Mouse (Mus musculus): ENCODE data around the gene B230217C12Rik. TPM values are rescaled to one million over a fixed set of nuclear protein-coding genes. Genes with fewer than 3 reads are reported as not detected.
"Not testable (repeated sequence)": the region's sequence is repeated elsewhere in the genome, so short reads cannot be mapped to it uniquely, and the experiment has no call there.

B230217C12Rik gene
- polyA plus RNA-seq, 1 experiment: not detected

GRCm38 (mm10) chr11:97865421-97865820 lies 24.8 kb downstream of the B230217C12Rik start:
- TF ChIP-seq CTCF (IDR thresholded peaks at IDR 0.05; ENCODE audit: insufficient read depth, low read depth, low read length) (no peak), POLR2A (IDR thresholded peaks at IDR 0.05; ENCODE audit: insufficient read depth, low read depth, low read length) (no peak)
- WGBS: 92% methylated on average over 5 of the region's 5 CpGs
- no peaks in the 10 kb centered on the region for H3K4me1 ChIP-seq (ENCODE audit: control insufficient read depth, insufficient read depth, low read length)
- H3K4me3 ChIP-seq (ENCODE audit: insufficient read depth, low read depth, low read length): no peak overlapping the region
- no peak overlapping the region for H3K27ac ChIP-seq (ENCODE audit: insufficient read depth, low read depth, low read length)

GRCm38 (mm10) chr11:97866091-97866888 lies 25.7 kb downstream of the B230217C12Rik start:
- no peak for TF ChIP-seq CTCF (IDR thresholded peaks at IDR 0.05; ENCODE audit: insufficient read depth, low read depth, low read length)
- no peak for TF ChIP-seq POLR2A (IDR thresholded peaks at IDR 0.05; ENCODE audit: insufficient read depth, low read depth, low read length)
- no peaks in the 10 kb centered on the region for H3K4me1 ChIP-seq (ENCODE audit: control insufficient read depth, insufficient read depth, low read length)
- 93% methylated on average over 3 of the region's 3 CpGs for WGBS
- no peak overlapping the region for H3K27ac ChIP-seq (ENCODE audit: insufficient read depth, low read depth, low read length)
- H3K4me3 ChIP-seq (ENCODE audit: insufficient read depth, low read depth, low read length): no peak overlapping the region

GRCm38 (mm10) chr11:97867591-97867990 lies 27.0 kb downstream of the B230217C12Rik start:
- Histone ChIP-seq H3K4me1 (ENCODE audit: control insufficient read depth, insufficient read depth, low read length) (no peaks in the 10 kb centered on the region), H3K27ac (ENCODE audit: insufficient read depth, low read depth, low read length) (no peak overlapping the region), H3K4me3 (ENCODE audit: insufficient read depth, low read depth, low read length) (no peak overlapping the region)
- TF ChIP-seq POLR2A (IDR thresholded peaks at IDR 0.05; ENCODE audit: insufficient read depth, low read depth, low read length) (no peak), CTCF (IDR thresholded peaks at IDR 0.05; ENCODE audit: insufficient read depth, low read depth, low read length) (no peak)
- WGBS: 86% methylated on average over 3 of the region's 3 CpGs

- 82% methylated on average over 5 of the region's 5 CpGs for WGBS
- H3K4me3 ChIP-seq (ENCODE audit: insufficient read depth, low read depth, low read length); H3K4me1 ChIP-seq (ENCODE audit: control insufficient read depth, insufficient read depth, low read length); H3K27ac ChIP-seq (ENCODE audit: insufficient read depth, low read depth, low read length): not testable (repeated sequence)
Observed at GRCm38 (mm10) chr11:97872378-97872777, 31.8 kb downstream of the B230217C12Rik start.

- H3K27ac ChIP-seq (ENCODE audit: insufficient read depth, low read depth, low read length): no peak overlapping the region
- H3K4me1 ChIP-seq (ENCODE audit: control insufficient read depth, insufficient read depth, low read length): no peaks in the 10 kb centered on the region
- WGBS: 80% methylated on average over 1 of the region's 1 CpGs
- no peak for TF ChIP-seq CTCF (IDR thresholded peaks at IDR 0.05; ENCODE audit: insufficient read depth, low read depth, low read length)
- no peak for TF ChIP-seq POLR2A (IDR thresholded peaks at IDR 0.05; ENCODE audit: insufficient read depth, low read depth, low read length)
- H3K4me3 ChIP-seq (ENCODE audit: insufficient read depth, low read depth, low read length): no peak overlapping the region
Observed at GRCm38 (mm10) chr11:97874396-97874795, 33.8 kb downstream of the B230217C12Rik start.

- Histone ChIP-seq H3K4me1 (ENCODE audit: control insufficient read depth, insufficient read depth, low read length) (no peaks in the 10 kb centered on the region), H3K4me3 (ENCODE audit: insufficient read depth, low read depth, low read length) (no peak overlapping the region), H3K27ac (ENCODE audit: insufficient read depth, low read depth, low read length) (no peak overlapping the region)
- TF ChIP-seq POLR2A (IDR thresholded peaks at IDR 0.05; ENCODE audit: insufficient read depth, low read depth, low read length) (no peak), CTCF (IDR thresholded peaks at IDR 0.05; ENCODE audit: insufficient read depth, low read depth, low read length) (no peak)
- WGBS: 90% methylated on average over 2 of the region's 2 CpGs
Observed at GRCm38 (mm10) chr11:97877341-97877740, 36.8 kb downstream of the B230217C12Rik start.

- Histone ChIP-seq H3K27ac (ENCODE audit: insufficient read depth, low read depth, low read length) (no peak overlapping the region), H3K4me3 (ENCODE audit: insufficient read depth, low read depth, low read length) (no peak overlapping the region), H3K4me1 (ENCODE audit: control insufficient read depth, insufficient read depth, low read length) (no peaks in the 10 kb centered on the region)
- no peak for TF ChIP-seq POLR2A (IDR thresholded peaks at IDR 0.05; ENCODE audit: insufficient read depth, low read depth, low read length)
- TF ChIP-seq CTCF (IDR thresholded peaks at IDR 0.05; ENCODE audit: insufficient read depth, low read depth, low read length): no peak
- 94% methylated on average over 4 of the region's 4 CpGs for WGBS
Observed at GRCm38 (mm10) chr11:97880362-97880761, 39.8 kb downstream of the B230217C12Rik start.

- 2% methylated on average over 26 of the region's 26 CpGs for WGBS
- TF ChIP-seq CTCF (IDR thresholded peaks at IDR 0.05; ENCODE audit: insufficient read depth, low read depth, low read length) (no peak), POLR2A (IDR thresholded peaks at IDR 0.05; ENCODE audit: insufficient read depth, low read depth, low read length) (no peak)
- H3K27ac ChIP-seq (ENCODE audit: insufficient read depth, low read depth, low read length): no peak overlapping the region
- H3K4me3 ChIP-seq (ENCODE audit: insufficient read depth, low read depth, low read length): peak overlapping the region; percentile 82
- H3K4me1 ChIP-seq (ENCODE audit: control insufficient read depth, insufficient read depth, low read length): no peaks in the 10 kb centered on the region
Observed at GRCm38 (mm10) chr11:97883542-97883917, 43.0 kb downstream of the B230217C12Rik start.

GRCm38 (mm10) chr11:97883918-97884600 lies 43.5 kb downstream of the B230217C12Rik start, which contains the start of gene Fbxo47:
Gene Fbxo47, minus strand, starts transcription at chr11:97884154.
- TF ChIP-seq CTCF (IDR thresholded peaks at IDR 0.05; ENCODE audit: insufficient read depth, low read depth, low read length): no peak
- TF ChIP-seq POLR2A (IDR thresholded peaks at IDR 0.05; ENCODE audit: insufficient read depth, low read depth, low read length): no peak
- Histone ChIP-seq H3K27ac (ENCODE audit: insufficient read depth, low read depth, low read length) (no peak within 1 kb of the TSS), H3K4me3 (ENCODE audit: insufficient read depth, low read depth, low read length) (peak within 1 kb of the TSS; percentile 82), H3K4me1 (ENCODE audit: control insufficient read depth, insufficient read depth, low read length) (no peaks in the 10 kb centered on the region)
- under 1% methylated on average over 37 of the region's 37 CpGs for WGBS

All from olfactory bulb, adult 2 months (tissue).